Mouse (Mus musculus) forebrain, embryonic 10.5 days (tissue): ENCODE measurements at regions not wholly inside any gene's neighbourhood (a gene's known extent, or its start where the extent isn't known, plus 50 kb on each side); places are given as distances from the start of the nearest gene placed in this dataset.

Source experiments
- DNase-seq: peaks from one replicate; pipeline ENCODE4 v3.0.0-alpha.2; 2017; ENCODE audit warnings: low spot score; ENCODE audit errors: extremely low spot score
- H3K27ac ChIP-seq: fragments of 300-500 bp; sonication (generic); 2 replicates; pipeline ENCODE4 v1.5.1; 2016; ENCODE audit warnings: mild to moderate bottlenecking
- H3K27me3 ChIP-seq: fragments of 300-500 bp; sonication (generic); 2 replicates; pipeline ENCODE4 v1.6.1; 2016; ENCODE audit warnings: mild to moderate bottlenecking; ENCODE audit not compliant: poor library complexity, severe bottlenecking
- H3K36me3 ChIP-seq: fragments of 300-500 bp; sonication (generic); replicated peaks from 2 replicates; pipeline ENCODE4 v1.6.1; 2016; ENCODE audit warnings: mild to moderate bottlenecking, moderate library complexity
- H3K4me1 ChIP-seq: fragments of 300-500 bp; sonication (generic); 2 replicates; pipeline ENCODE4 v1.6.1; 2016
- H3K4me3 ChIP-seq: fragments of 300-500 bp; sonication (generic); 2 replicates; pipeline ENCODE4 v1.5.1; 2016; ENCODE audit warnings: mild to moderate bottlenecking, moderate library complexity
- H3K9me3 ChIP-seq: fragments of 300-500 bp; sonication (generic); 2 replicates; pipeline ENCODE4 v1.6.1; 2016; ENCODE audit warnings: mild to moderate bottlenecking, moderate library complexity
- WGBS: fragments of 180-500 bp; shearing (Covaris S2); methylation state at CpG from one replicate; pipeline ENCODE4 v1.1.7; 2016; 5-methylcytosine and 5-hydroxymethylcytosine counted together

DNA sequence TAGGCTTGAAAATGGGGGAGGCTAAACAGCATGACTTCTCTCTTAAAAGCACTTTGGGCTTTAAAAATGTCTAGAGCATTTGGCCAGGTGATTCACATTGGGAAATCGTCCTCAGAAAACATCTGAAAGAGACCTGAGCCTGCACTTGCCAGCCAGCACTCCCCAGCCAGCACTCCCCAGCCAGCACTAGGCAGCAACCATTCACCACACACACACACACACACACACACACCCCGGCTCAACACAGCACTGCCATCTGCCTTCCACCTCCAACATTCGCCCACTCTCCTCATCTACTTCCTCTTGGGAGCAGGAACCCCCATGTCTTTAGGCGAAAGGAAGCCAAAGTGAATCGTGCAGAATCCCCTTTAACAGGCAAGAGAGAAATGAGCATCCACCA is 85.4 kb downstream of the Atp23 start:
- Histone ChIP-seq H3K4me1 (no peaks in the 10 kb centered on the region), H3K9me3 (no peaks in the 10 kb centered on the region), H3K4me3 (no peak overlapping the region), H3K27me3 (no peaks in the 10 kb centered on the region), H3K27ac (no peak overlapping the region), H3K36me3 (no peaks in the 10 kb centered on the region)
- WGBS = 86% methylated on average over 5 of the region's 5 CpGs
- no peak for DNase-seq

GRCm38 (mm10) chr10:126814968-126815367 is 86.2 kb downstream of the Atp23 start:
- DNase-seq = no peak
- no peaks in the 10 kb centered on the region for H3K27me3 ChIP-seq
- no peak overlapping the region for H3K4me3 ChIP-seq
- H3K9me3 ChIP-seq = no peaks in the 10 kb centered on the region
- no peaks in the 10 kb centered on the region for H3K36me3 ChIP-seq
- peaks cover under 1% of the 10 kb centered on the region; the same call in 1 of the 2 replicates for H3K4me1 ChIP-seq
- H3K27ac ChIP-seq = no peak overlapping the region
- 94% methylated on average over 18 of the region's 18 CpGs for WGBS

GRCm38 (mm10) chr10:126813051-126813593 is 88.0 kb downstream of the Atp23 start:
- Histone ChIP-seq H3K9me3 (no peaks in the 10 kb centered on the region), H3K27ac (no peak overlapping the region), H3K36me3 (no peaks in the 10 kb centered on the region), H3K4me3 (no peak overlapping the region), H3K4me1 (peaks cover 7% of the 10 kb centered on the region), H3K27me3 (no peaks in the 10 kb centered on the region)
- WGBS = 91% methylated on average over 6 of the region's 6 CpGs
- no peak for DNase-seq

DNA sequence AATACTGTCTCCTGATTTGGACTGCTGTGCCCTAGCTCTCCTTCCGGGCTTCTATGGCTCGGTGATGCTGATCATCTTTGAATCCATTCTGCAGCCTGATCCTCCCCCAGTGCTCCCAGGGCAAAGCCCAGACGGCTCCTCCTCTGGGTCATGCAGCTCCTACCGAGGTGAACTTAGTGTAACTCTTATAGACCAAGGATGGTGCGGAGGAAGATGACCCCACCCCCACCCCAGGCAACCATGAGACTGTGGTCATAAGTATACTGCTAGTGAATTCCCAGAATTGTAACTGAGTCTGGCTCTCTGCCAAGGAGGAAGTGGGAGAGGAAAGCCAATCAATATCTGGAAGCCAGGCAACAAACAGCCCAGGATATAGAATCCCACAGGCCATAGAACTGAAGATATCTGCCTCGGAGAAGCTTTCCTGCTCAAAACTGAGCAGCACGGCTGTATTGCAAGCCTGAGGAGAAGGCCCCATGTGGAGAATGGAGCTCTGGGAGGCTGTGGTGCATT is 88.9 kb downstream of the Atp23 start:
- H3K4me1 ChIP-seq = peaks cover 7% of the 10 kb centered on the region
- no peaks in the 10 kb centered on the region for H3K36me3 ChIP-seq
- H3K4me3 ChIP-seq = no peak overlapping the region
- H3K27ac ChIP-seq = no peak overlapping the region
- WGBS = 89% methylated on average over 7 of the region's 7 CpGs
- no peak for DNase-seq
- H3K9me3 ChIP-seq = no peaks in the 10 kb centered on the region
- H3K27me3 ChIP-seq = no peaks in the 10 kb centered on the region

- WGBS = 88% methylated on average over 11 of the region's 11 CpGs
- no peak for DNase-seq
These were observed 90.6 kb downstream of the Atp23 start for GRCm38 (mm10) chr10:126810346-126811095.

DNA sequence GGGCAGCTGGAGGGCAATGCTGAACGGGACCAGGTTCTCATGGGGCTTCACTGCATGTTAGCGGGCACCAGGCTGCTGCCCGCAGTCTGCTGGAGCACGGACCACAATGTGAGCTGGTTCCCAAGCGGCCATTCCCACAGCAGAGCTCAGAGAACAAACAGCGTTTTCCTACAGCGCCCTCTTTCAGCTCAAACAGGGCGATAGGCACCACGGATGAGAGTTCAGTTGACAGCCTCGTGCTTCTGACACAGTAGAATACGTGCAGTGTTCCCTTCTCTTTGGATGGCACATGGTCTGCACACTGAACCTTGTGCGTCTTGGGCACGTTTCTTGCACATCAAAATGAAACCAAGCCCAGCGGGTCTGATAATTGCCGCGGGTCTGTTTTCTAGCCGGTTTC is 91.6 kb downstream of the Atp23 start:
- Histone ChIP-seq H3K27me3 (no peaks in the 10 kb centered on the region), H3K36me3 (no peaks in the 10 kb centered on the region), H3K27ac (no peak overlapping the region), H3K9me3 (no peaks in the 10 kb centered on the region), H3K4me3 (peak overlapping the region; percentile 29), H3K4me1 (peaks cover 7% of the 10 kb centered on the region)
- 54% methylated on average over 17 of the region's 17 CpGs for WGBS
- no peak for DNase-seq

More at GRCm38 (mm10) chr10:126810346-126811095, 90.6 kb downstream of the Atp23 start:
- Histone ChIP-seq H3K36me3 (no peaks in the 10 kb centered on the region), H3K27ac (no peak overlapping the region), H3K9me3 (no peaks in the 10 kb centered on the region), H3K4me3 (no peak overlapping the region), H3K27me3 (no peaks in the 10 kb centered on the region), H3K4me1 (peaks cover 7% of the 10 kb centered on the region)

- Histone ChIP-seq H3K4me1 (peaks cover 11% of the 10 kb centered on the region), H3K9me3 (no peaks in the 10 kb centered on the region), H3K27ac (no peak overlapping the region), H3K27me3 (no peaks in the 10 kb centered on the region), H3K36me3 (no peaks in the 10 kb centered on the region), H3K4me3 (no peak overlapping the region)
- DNase-seq = no peak
- WGBS = 94% methylated on average over 4 of the region's 4 CpGs
These were observed 94.3 kb downstream of the Atp23 start for GRCm38 (mm10) chr10:126806881-126807280.

DNA sequence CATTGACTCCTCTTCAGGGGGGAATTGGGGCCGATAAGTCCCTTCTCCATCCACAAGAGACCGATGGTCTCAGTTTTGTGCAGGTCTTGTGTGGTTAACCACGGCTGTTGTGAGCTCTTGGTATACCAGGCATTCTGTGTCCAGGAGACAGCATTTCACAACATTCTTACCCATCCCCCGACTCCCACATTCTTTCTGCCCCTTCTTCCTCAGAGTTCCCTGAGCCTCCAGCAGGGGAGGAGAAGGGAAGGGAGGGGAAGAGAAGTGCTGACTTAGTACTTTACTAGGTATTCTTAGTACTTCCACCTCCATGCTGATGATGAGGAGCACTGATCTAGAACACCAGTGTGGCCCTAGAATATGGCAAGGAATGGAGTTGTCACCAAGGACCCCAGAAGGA is 98.4 kb downstream of the Atp23 start:
- Histone ChIP-seq H3K9me3 (no peaks in the 10 kb centered on the region), H3K4me1 (0 out of 2 replicates have a peak, but pooled peaks cover 5% of the 10 kb centered on the region), H3K36me3 (no peaks in the 10 kb centered on the region), H3K27me3 (no peaks in the 10 kb centered on the region), H3K4me3 (no peak overlapping the region), H3K27ac (no peak overlapping the region)
- DNase-seq = no peak
- WGBS = 83% methylated on average over 4 of the region's 4 CpGs

GRCm38 (mm10) chr10:126799393-126799792 is 101.8 kb downstream of the Atp23 start:
- no peaks in the 10 kb centered on the region for H3K27me3 ChIP-seq
- DNase-seq = no peak
- no peaks in the 10 kb centered on the region for H3K36me3 ChIP-seq
- 0 out of 2 replicates have a peak, but pooled peaks cover 5% of the 10 kb centered on the region for H3K4me1 ChIP-seq
- 67% methylated on average over 4 of the region's 4 CpGs for WGBS
- H3K27ac ChIP-seq = no peak overlapping the region
- H3K4me3 ChIP-seq = no peak overlapping the region
- no peaks in the 10 kb centered on the region for H3K9me3 ChIP-seq

GRCm38 (mm10) chr10:126793136-126793535 is 108.0 kb downstream of the Atp23 start:
- no peak for DNase-seq
- Histone ChIP-seq H3K9me3 (no peaks in the 10 kb centered on the region), H3K36me3 (no peaks in the 10 kb centered on the region), H3K27me3 (no peaks in the 10 kb centered on the region), H3K27ac (no peak overlapping the region), H3K4me1 (peaks cover 13% of the 10 kb centered on the region), H3K4me3 (no peak overlapping the region)
- WGBS = 58% methylated on average over 3 of the region's 3 CpGs

DNA sequence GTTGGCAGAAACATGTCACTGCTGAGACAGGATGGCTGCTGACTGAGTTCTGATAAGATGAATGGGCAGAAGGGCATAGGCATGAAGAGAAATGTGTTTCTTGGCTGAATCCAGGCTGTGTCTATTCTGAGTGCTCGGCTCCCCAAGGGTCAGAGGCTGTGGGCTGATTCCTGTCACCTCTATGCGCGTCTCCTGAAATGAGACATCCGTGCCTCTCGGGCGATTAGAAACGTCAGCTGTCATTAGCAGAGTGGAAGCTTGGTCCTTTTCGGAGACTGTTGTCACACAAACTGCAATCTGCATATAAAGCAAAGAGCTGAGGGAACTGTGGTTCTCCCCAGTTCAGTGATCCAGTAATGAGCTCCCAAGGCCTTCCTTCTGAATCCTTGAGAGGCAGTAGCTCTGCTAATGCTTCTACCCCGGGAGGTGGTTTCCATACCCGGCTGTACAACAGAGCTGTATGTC is 108.8 kb downstream of the Atp23 start:
- Histone ChIP-seq H3K36me3 (no peaks in the 10 kb centered on the region), H3K4me1 (peaks cover 13% of the 10 kb centered on the region), H3K27me3 (no peaks in the 10 kb centered on the region), H3K9me3 (no peaks in the 10 kb centered on the region), H3K27ac (0 out of 2 replicates have a peak overlapping the region, but pooled peaks have one; percentile 15), H3K4me3 (no peak overlapping the region)
- no peak for DNase-seq
- 79% methylated on average over 10 of the region's 10 CpGs for WGBS

DNA sequence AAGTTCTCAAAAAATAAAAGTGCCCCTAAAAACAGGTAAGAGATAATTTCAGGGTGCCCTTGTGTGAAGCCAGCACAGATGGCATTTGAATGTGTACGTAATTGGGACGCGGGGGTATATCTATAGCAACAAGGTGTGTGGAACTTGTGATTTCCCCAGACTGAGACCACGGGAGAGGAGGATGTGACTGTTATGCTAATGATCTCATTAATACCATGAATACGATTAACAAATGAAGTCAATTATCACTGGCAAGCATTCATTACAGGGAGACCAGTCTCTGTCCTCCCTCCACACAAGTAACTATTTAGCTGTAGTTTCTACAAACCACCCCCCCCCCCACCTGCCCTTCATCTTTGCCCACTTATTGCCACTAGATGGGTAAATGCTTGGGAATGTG is 112.9 kb downstream of the Atp23 start:
- no peaks in the 10 kb centered on the region for H3K27me3 ChIP-seq
- no peaks in the 10 kb centered on the region for H3K36me3 ChIP-seq
- peaks cover 13% of the 10 kb centered on the region for H3K4me1 ChIP-seq
- H3K9me3 ChIP-seq = no peaks in the 10 kb centered on the region
- DNase-seq = no peak
- H3K4me3 ChIP-seq = no peak overlapping the region
- WGBS = 92% methylated on average over 5 of the region's 5 CpGs
- H3K27ac ChIP-seq = no peak overlapping the region

DNA sequence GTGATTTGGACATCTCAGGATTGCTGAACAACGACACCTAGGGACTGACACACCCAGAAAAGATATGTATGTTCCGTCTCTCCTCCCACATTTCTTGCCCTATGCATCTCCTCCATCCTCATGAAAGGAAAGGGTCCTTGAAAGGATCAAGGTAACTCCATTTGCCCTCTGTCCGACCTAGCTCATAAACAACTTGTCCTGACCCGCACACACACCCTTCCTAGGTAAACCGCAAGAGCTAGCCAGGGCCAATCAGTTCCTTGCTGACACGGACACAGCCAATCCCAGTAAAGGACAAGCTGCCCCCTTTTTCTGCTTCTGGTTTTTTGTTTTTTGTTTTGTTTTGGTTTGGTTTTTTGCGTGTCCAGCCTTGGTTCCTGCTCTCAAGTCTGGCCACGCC is 118.0 kb downstream of the Atp23 start:
- 91% methylated on average over 8 of the region's 8 CpGs for WGBS
- no peak for DNase-seq
- no peaks in the 10 kb centered on the region for H3K9me3 ChIP-seq

More for the DNA sequence above, 118.0 kb downstream of the Atp23 start:
- H3K27ac ChIP-seq = no peak overlapping the region
- H3K4me3 ChIP-seq = no peak overlapping the region
- H3K4me1 ChIP-seq = no peaks in the 10 kb centered on the region
- H3K36me3 ChIP-seq = no peaks in the 10 kb centered on the region
- no peaks in the 10 kb centered on the region for H3K27me3 ChIP-seq
